Mouse (Mus musculus): ENCODE data around the gene Atxn1.

DNA sequence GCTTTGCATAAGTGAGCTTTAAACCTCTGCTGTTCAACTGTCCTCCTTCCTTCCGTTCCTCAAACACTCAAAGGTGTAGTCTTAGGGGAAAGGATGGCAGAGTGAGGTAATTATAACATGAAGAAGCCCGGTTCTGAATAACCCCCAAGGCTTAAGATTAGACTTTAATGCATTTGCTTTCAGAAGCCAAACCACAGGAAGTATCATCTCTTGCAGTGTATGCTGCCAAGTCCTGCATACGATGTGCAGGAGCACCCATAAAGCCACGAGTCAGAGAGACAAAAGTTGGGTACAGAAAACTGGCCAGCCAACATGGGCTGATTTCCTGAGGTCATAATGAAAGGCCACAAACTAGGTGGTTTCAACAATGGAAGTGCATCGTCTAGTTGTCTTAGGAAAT is 212.3 kb downstream of the Atxn1 start:
- TF ChIP-seq CHD2 (IDR thresholded peaks at IDR 0.05; ENCODE audit: low read length) (no peak), POLR2A (IDR thresholded peaks at IDR 0.05; ENCODE audit: low read depth, low read length) (no peak), CTCF (conservative IDR thresholded peaks at IDR 0.05 in 1 of 2, IDR thresholded peaks at IDR 0.05 in 1 of 2; ENCODE audit: low read depth in 2 of 2, low read length in 2 of 2) (no peak), PAX5 (IDR thresholded peaks at IDR 0.05; ENCODE audit: low read length) (no peak), SIN3A (IDR thresholded peaks at IDR 0.05; ENCODE audit: low read length) (no peak)
